Mouse (Mus musculus): ENCODE data around the gene AI661453. TPM values are rescaled to one million over a fixed set of nuclear protein-coding genes. Genes with fewer than 3 reads are reported as not detected.

AI661453 gene
- total RNA-seq, 2 experiments from 2014 or later: 0.96 to 2.0 TPM

DNA sequence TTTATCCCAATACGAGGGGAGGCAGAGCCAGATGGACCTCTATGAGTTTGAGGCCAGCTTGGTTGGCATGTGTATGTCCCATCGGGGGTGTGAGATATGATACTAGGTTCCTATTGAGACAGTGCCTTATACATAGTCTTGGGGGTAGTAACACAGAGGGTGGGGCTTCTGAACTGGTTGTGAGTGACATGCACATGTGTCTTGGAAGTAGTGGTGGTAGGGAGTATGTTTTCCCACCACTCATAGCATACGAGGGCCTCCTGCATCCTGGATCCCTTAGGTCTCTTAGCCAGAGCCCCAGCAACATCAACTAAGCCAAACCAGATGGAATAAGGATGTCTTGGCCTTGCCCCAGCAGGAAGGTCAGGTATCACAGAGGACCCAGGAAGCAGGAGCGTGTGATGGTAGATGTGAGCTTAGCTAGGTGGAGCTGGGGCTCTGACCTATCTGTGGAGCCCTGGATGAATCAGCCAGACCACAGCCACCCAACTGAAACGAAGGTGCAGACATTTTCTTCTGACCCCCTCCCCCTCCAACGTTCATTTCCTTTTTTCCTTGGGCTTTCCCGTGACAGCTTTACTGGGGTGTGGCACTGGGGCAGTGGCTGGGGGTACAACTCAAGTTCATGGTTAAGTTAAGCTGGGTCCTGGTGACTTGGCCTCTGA is 78.9 kb downstream of the AI661453 start:
- no peak for DNase-seq (ENCODE audit: low spot score)
- intact Hi-C loops (cut with DNase I): no loop called here

- intact Hi-C loops (cut with DNase I): no loop called here
- DNase-seq (ENCODE audit: low spot score): no peak
Observed at GRCm38 (mm10) chr17:47516232-47516631, 79.8 kb downstream of the AI661453 start.

DNA sequence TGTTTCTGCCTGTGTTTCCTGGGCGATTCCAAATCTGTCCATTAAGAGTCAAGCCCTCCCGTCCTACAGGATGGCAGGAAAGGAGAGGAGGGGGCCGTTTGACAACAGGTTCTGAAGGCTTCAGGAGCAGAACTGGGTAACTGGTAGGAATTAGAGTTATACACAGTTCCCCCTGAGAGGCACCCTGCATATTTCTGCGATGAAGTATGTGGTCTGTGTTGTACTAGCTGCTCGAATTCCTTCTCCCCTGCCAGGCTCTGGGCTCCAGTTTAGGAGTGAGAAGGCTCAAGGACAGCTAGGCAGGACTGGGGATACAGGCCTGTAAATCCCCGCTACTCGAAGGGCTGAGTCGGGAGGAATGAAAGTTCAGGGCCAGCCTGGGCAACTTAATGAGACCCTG is 81.8 kb downstream of the AI661453 start:
- no peak for DNase-seq (ENCODE audit: low spot score)
- intact Hi-C loops (cut with DNase I): no loop called here

Other genes with a start within 250 kb of the AI661453 start
- gene Mrps10, start 67.7 kb upstream of the AI661453 start, total RNA-seq (2021): 10 to 100 TPM; 19.7 to 20.4 TPM
- under 1 TPM; 0.36 to 0.65 TPM for gene Guca1b, start 51.2 kb upstream of the AI661453 start, total RNA-seq (2021)
- gene Guca1a, start 36.0 kb upstream of the AI661453 start, total RNA-seq (2021): under 1 TPM in 1 of 2 experiments, not detected in 1; 0.39 TPM
- not detected for gene 1700001C19Rik, start 761 bp downstream of the AI661453 start, total RNA-seq (2021)
- 10 to 100 TPM in 1 of 2 experiments, 1 to 10 TPM in 1; 10.0 to 11.4 TPM for gene Taf8, start 65.7 kb downstream of the AI661453 start, total RNA-seq (2021)
- 10 to 100 TPM; 75.6 to 87.9 TPM for gene Ccnd3, start 68.4 kb downstream of the AI661453 start, total RNA-seq (2021)
- gene Bysl, start 174.9 kb downstream of the AI661453 start, total RNA-seq (2021): 10 to 100 TPM; 15.0 to 15.8 TPM
- 10 to 100 TPM; 18.3 to 20.1 TPM for gene Med20, start 175.0 kb downstream of the AI661453 start, total RNA-seq (2021)
- 1 to 10 TPM; 2.3 to 2.5 TPM for gene Gm20517, start 175.0 kb downstream of the AI661453 start, total RNA-seq (2021)
- 1 to 10 TPM; 3.3 to 4.0 TPM for gene Usp49, start 194.1 kb downstream of the AI661453 start, total RNA-seq (2021)

Measured in heart, postnatal 25 days (tissue).